Mouse (Mus musculus): ENCODE data around the gene Galntl6. TPM values are rescaled to one million over a fixed set of nuclear protein-coding genes. Genes with fewer than 3 reads are reported as not detected.
"Not testable (repeated sequence)": the region's sequence is repeated elsewhere in the genome, so short reads cannot be mapped to it uniquely, and the experiment has no call there.

Galntl6 gene
- polyA plus RNA-seq, 1 experiment from 2014 or later = 0.36 TPM

DNA sequence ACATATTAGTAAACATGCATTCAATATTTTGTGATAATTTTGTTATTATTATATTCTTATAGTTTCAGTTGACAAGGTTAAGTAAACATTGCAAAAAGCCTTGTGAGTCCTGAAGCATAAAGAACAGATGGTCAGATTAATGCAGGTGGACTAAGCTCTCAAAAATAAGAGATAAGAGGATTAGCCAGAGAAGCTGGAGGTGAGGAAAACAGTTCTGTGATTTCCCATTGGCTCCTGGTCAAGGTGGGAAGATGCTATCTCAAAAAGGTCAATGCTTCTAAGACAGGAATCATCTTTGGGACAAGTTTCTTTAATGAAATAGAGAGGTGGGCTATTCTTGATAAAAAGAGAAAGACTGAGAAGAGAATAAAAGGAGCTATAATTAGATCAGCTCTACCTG, 377.8 kb downstream of the Galntl6 start:
- Histone ChIP-seq H3K9me3 (ENCODE audit: control insufficient read depth, low read length) (no peaks in the 10 kb centered on the region), H3K4me1 (replicated peaks; ENCODE audit: control insufficient read depth, insufficient read depth, low read length) (no peaks in the 10 kb centered on the region), H3K36me3 (ENCODE audit: control insufficient read depth, insufficient read depth, low read length) (no peaks in the 10 kb centered on the region), H3K4me3 (ENCODE audit: low read length) (no peak overlapping the region), H3K27me3 (ENCODE audit: control insufficient read depth, insufficient read depth, low read depth, low read length) (no peaks in the 10 kb centered on the region), H3K9ac (ENCODE audit: low read length) (no peak overlapping the region), H3K4me2 (ENCODE audit: low read depth, low read length) (no peak overlapping the region), H3K27ac (ENCODE audit: low read length) (no peak overlapping the region)
- ATAC-seq (ENCODE audit: low read depth) = no peak

DNA sequence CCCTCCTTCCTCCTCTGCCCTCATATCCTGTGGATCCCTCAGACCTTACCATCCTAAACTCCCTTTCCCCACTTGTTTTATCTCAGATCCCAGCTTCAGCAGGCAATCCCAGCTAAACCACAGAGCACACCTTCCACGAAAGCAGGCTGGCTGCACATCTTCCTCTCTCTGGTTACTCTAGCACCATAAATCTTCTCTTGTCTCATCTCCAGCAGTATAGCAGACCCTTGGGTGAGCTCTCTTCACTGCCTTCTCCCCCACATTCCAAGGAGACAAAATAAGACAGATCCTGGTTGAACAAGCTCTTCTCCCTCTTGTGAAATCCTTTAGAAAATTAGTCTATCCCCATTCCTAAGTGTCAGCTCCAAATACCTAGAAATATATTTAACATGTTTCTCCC, 389.0 kb downstream of the Galntl6 start:
- H3K4me3 ChIP-seq (ENCODE audit: low read length) = no peak overlapping the region
- no peak overlapping the region for H3K4me2 ChIP-seq (ENCODE audit: low read depth, low read length)
- ATAC-seq (ENCODE audit: low read depth) = no peak
- H3K27ac ChIP-seq (ENCODE audit: low read length) = no peak overlapping the region
- H3K4me1 ChIP-seq (replicated peaks; ENCODE audit: control insufficient read depth, insufficient read depth, low read length) = no peaks in the 10 kb centered on the region
- H3K27me3 ChIP-seq (ENCODE audit: control insufficient read depth, insufficient read depth, low read depth, low read length) = no peaks in the 10 kb centered on the region
- H3K36me3 ChIP-seq (ENCODE audit: control insufficient read depth, insufficient read depth, low read length) = no peaks in the 10 kb centered on the region
- 13% methylated on average over 1 of the region's 1 CpGs for WGBS
- no peak overlapping the region for H3K9ac ChIP-seq (ENCODE audit: low read length)
- no peaks in the 10 kb centered on the region for H3K9me3 ChIP-seq (ENCODE audit: control insufficient read depth, low read length)

DNA sequence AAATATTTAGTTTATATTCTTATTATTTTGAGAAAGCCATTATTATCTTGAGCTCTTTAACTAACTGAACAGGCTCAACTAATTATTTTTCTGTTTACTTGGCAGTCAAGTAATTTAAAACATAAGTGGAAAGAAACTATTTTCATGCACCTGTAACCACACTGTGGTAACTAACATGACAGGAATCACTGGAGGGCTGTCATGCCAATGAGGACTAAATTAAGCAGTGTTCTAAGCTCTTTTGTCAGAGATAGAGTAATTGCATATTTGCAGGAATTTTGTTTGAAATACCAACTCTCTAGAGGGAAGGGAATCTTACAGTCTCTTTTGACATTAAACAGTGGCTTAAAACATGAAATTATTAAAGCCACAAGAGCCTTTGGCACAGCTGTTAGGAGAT, 390.5 kb downstream of the Galntl6 start:
- no peak overlapping the region for H3K27ac ChIP-seq (ENCODE audit: low read length)
- H3K9ac ChIP-seq (ENCODE audit: low read length) = no peak overlapping the region
- no peaks in the 10 kb centered on the region for H3K36me3 ChIP-seq (ENCODE audit: control insufficient read depth, insufficient read depth, low read length)
- H3K27me3 ChIP-seq (ENCODE audit: control insufficient read depth, insufficient read depth, low read depth, low read length) = no peaks in the 10 kb centered on the region
- no peaks in the 10 kb centered on the region for H3K9me3 ChIP-seq (ENCODE audit: control insufficient read depth, low read length)
- no peaks in the 10 kb centered on the region for H3K4me1 ChIP-seq (replicated peaks; ENCODE audit: control insufficient read depth, insufficient read depth, low read length)
- ATAC-seq (ENCODE audit: low read depth) = no peak
- H3K4me3 ChIP-seq (ENCODE audit: low read length) = no peak overlapping the region
- H3K4me2 ChIP-seq (ENCODE audit: low read depth, low read length) = no peak overlapping the region

DNA sequence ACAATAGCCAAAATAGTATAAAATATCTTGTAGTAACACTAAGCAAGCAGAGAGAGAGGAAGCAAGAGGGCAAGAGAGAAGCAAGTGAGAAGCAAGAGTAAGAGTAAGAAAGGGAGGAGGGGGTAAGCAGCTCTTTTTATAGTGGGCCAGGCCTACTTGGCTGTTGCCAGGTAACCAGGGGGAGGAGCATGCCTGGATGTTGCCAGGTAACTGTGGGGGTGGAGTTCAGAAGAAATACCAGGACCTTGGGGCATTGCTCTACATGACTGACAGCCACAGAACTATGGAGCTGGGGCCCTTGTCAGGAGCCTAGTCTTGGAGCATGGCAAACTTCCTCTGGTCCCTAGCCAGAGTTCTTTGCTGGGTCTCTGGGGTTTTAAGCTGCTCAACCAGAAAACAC, 401.9 kb downstream of the Galntl6 start:
- no peaks in the 10 kb centered on the region for H3K4me1 ChIP-seq (replicated peaks; ENCODE audit: control insufficient read depth, insufficient read depth, low read length)
- no peak overlapping the region for H3K27ac ChIP-seq (ENCODE audit: low read length)
- no peak overlapping the region for H3K9ac ChIP-seq (ENCODE audit: low read length)
- H3K27me3 ChIP-seq (ENCODE audit: control insufficient read depth, insufficient read depth, low read depth, low read length) = no peaks in the 10 kb centered on the region
- no peaks in the 10 kb centered on the region for H3K36me3 ChIP-seq (ENCODE audit: control insufficient read depth, insufficient read depth, low read length)
- H3K9me3 ChIP-seq (ENCODE audit: control insufficient read depth, low read length) = no peaks in the 10 kb centered on the region
- no peak overlapping the region for H3K4me2 ChIP-seq (ENCODE audit: low read depth, low read length)
- no peak for ATAC-seq (ENCODE audit: low read depth)
- no peak overlapping the region for H3K4me3 ChIP-seq (ENCODE audit: low read length)

DNA sequence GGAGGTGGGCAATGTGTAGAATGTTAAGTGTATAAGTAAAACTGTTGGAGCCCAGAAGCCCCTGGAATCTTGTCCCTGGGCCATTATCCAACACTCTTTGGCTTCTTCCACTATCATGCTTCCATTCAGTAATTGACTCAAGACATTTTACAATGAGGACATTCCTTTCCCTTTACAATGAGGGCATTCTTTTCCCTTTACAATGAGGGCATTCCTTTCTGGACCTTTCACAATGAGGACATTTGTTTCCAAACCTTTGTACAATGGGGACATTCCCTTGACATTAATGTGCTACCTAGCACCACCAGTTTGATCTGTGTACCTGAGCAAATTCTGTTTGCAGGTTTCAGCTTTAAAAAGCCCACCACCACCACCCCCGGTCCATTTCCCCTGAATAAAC, 403.4 kb downstream of the Galntl6 start:
- Histone ChIP-seq H3K4me3 (ENCODE audit: low read length) (no peak overlapping the region), H3K9me3 (ENCODE audit: control insufficient read depth, low read length) (no peaks in the 10 kb centered on the region), H3K4me2 (ENCODE audit: low read depth, low read length) (no peak overlapping the region), H3K27ac (ENCODE audit: low read length) (no peak overlapping the region), H3K27me3 (ENCODE audit: control insufficient read depth, insufficient read depth, low read depth, low read length) (no peaks in the 10 kb centered on the region), H3K36me3 (ENCODE audit: control insufficient read depth, insufficient read depth, low read length) (no peaks in the 10 kb centered on the region), H3K4me1 (replicated peaks; ENCODE audit: control insufficient read depth, insufficient read depth, low read length) (no peaks in the 10 kb centered on the region), H3K9ac (ENCODE audit: low read length) (no peak overlapping the region)
- no peak for ATAC-seq (ENCODE audit: low read depth)
- WGBS = 56% methylated on average over 1 of the region's 1 CpGs

DNA sequence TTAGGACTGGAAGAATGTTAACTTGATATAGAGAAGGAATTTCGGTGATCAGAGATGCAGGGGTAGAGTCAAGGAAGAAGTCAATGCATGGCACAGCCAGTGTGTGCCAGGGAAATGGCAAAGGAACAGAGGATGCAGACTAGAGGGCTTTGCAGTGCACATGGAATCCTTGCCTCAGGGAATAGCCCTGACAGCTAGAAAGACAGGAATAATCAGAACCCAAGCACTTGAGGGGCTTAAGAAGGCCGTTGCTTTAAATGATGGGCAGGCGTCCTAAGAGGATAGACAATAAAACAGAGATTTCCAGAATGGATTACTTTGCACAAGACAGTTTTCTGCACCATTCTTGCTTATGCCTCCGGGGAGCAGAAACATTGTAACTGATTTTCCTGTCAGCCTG, 425.3 kb downstream of the Galntl6 start:
- 73% methylated on average over 4 of the region's 4 CpGs for WGBS
- no peaks in the 10 kb centered on the region for H3K9me3 ChIP-seq (ENCODE audit: control insufficient read depth, low read length)
- no peaks in the 10 kb centered on the region for H3K27me3 ChIP-seq (ENCODE audit: control insufficient read depth, insufficient read depth, low read depth, low read length)
- H3K4me2 ChIP-seq (ENCODE audit: low read depth, low read length) = no peak overlapping the region
- H3K9ac ChIP-seq (ENCODE audit: low read length) = no peak overlapping the region
- ATAC-seq (ENCODE audit: low read depth) = no peak
- no peak overlapping the region for H3K4me3 ChIP-seq (ENCODE audit: low read length)
- H3K36me3 ChIP-seq (ENCODE audit: control insufficient read depth, insufficient read depth, low read length) = no peaks in the 10 kb centered on the region
- H3K27ac ChIP-seq (ENCODE audit: low read length) = no peak overlapping the region
- H3K4me1 ChIP-seq (replicated peaks; ENCODE audit: control insufficient read depth, insufficient read depth, low read length) = no peaks in the 10 kb centered on the region

DNA sequence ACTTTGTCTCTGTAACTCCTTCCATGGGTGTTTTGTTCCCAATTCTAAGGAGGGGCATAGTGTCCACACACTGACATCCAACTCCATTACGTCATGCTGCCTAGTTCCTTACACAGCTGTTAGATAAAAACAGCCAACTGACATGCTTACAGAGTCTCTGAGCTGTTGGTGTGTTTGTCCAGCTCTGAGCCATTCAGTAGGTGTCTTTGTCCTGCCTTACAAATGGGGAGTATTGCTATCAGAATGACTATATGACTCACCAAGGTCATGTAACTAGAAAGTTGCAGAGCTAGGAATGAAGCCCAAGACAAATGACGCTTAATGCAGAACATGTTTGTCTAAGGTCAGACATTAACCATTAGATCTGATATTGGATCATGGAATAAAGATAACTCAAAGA, 449.1 kb downstream of the Galntl6 start:
- 76% methylated on average over 2 of the region's 2 CpGs for WGBS
- not testable (repeated sequence) for H3K4me2 ChIP-seq (ENCODE audit: low read depth, low read length); ATAC-seq (ENCODE audit: low read depth); H3K4me3 ChIP-seq (ENCODE audit: low read length); H3K4me1 ChIP-seq (replicated peaks; ENCODE audit: control insufficient read depth, insufficient read depth, low read length); H3K27me3 ChIP-seq (ENCODE audit: control insufficient read depth, insufficient read depth, low read depth, low read length); H3K27ac ChIP-seq (ENCODE audit: low read length); H3K9me3 ChIP-seq (ENCODE audit: control insufficient read depth, low read length); H3K36me3 ChIP-seq (ENCODE audit: control insufficient read depth, insufficient read depth, low read length); H3K9ac ChIP-seq (ENCODE audit: low read length)

DNA sequence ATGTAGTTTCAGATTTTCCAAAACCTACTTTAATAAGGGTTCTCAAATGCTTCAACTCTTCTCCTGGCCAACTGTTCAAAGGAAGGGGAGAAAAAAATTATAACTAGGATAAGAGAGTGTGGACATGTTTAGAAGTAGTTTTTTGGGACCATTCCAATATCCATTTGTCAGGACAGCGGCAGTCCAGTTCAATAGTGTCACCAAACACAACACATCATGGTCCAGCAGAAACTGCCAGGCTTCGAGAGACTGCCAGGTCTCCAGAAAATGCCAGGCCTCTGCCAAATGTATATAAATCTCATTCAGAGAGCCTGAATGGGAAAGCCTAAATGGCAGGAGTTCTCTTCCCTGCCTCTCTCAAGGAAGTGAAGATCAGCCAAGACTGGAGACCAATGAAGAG, 469.7 kb downstream of the Galntl6 start:
- Histone ChIP-seq H3K27me3 (ENCODE audit: control insufficient read depth, insufficient read depth, low read depth, low read length) (no peaks in the 10 kb centered on the region), H3K36me3 (ENCODE audit: control insufficient read depth, insufficient read depth, low read length) (no peaks in the 10 kb centered on the region), H3K9me3 (ENCODE audit: control insufficient read depth, low read length) (no peaks in the 10 kb centered on the region), H3K27ac (ENCODE audit: low read length) (no peak overlapping the region), H3K9ac (ENCODE audit: low read length) (no peak overlapping the region), H3K4me1 (replicated peaks; ENCODE audit: control insufficient read depth, insufficient read depth, low read length) (no peaks in the 10 kb centered on the region), H3K4me3 (ENCODE audit: low read length) (no peak overlapping the region), H3K4me2 (ENCODE audit: low read depth, low read length) (no peak overlapping the region)
- ATAC-seq (ENCODE audit: low read depth) = no peak
- WGBS = 44% methylated on average over 2 of the region's 2 CpGs

DNA sequence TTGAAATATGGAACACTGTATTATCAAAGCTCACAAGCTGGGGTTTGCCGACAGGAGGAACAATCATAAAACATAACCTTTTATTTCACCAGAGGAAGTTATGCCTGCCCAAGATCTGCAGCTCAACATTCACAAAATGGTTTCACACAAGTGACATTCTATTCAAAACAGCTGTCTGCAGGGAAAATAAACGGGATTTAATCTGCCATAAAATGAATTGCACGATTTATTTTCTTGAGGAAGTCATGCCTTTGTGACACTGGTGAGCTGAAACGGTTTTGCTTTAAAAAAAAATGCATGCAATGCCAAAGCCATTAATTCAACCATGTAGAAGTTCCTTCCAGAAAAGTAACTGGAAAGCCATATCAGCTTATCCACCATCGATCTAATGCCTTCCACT, 494.0 kb downstream of the Galntl6 start:
- H3K4me2 ChIP-seq (ENCODE audit: low read depth, low read length) = no peak overlapping the region
- H3K4me1 ChIP-seq (replicated peaks; ENCODE audit: control insufficient read depth, insufficient read depth, low read length) = no peaks in the 10 kb centered on the region
- no peaks in the 10 kb centered on the region for H3K27me3 ChIP-seq (ENCODE audit: control insufficient read depth, insufficient read depth, low read depth, low read length)
- no peak for ATAC-seq (ENCODE audit: low read depth)
- H3K9me3 ChIP-seq (ENCODE audit: control insufficient read depth, low read length) = no peaks in the 10 kb centered on the region
- 35% methylated on average over 5 of the region's 5 CpGs for WGBS
- H3K27ac ChIP-seq (ENCODE audit: low read length) = no peak overlapping the region
- H3K9ac ChIP-seq (ENCODE audit: low read length) = no peak overlapping the region
- no peaks in the 10 kb centered on the region for H3K36me3 ChIP-seq (ENCODE audit: control insufficient read depth, insufficient read depth, low read length)
- H3K4me3 ChIP-seq (ENCODE audit: low read length) = no peak overlapping the region

DNA sequence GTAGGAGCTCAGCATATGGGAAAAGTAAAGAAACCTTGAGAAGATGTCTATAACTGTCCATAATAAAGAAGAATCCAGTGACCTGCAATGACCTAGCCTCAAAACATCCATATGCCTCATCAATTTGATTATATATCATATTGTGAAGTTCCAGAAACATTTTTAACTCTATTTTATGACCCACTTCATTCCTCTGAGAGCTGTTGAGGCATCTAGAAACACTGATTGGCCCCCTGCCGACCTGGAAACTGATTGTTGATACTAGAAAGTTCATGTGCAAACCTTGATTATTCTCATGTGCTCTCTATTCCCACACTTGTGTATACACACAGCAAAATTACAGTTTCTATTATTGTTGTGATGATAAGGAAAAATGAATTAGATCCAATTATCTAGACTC, 494.9 kb downstream of the Galntl6 start:
- H3K4me1 ChIP-seq (replicated peaks; ENCODE audit: control insufficient read depth, insufficient read depth, low read length) = no peaks in the 10 kb centered on the region
- ATAC-seq (ENCODE audit: low read depth) = no peak
- H3K9me3 ChIP-seq (ENCODE audit: control insufficient read depth, low read length) = no peaks in the 10 kb centered on the region
- H3K4me2 ChIP-seq (ENCODE audit: low read depth, low read length) = no peak overlapping the region
- no peaks in the 10 kb centered on the region for H3K36me3 ChIP-seq (ENCODE audit: control insufficient read depth, insufficient read depth, low read length)
- 48% methylated on average over 1 of the region's 1 CpGs for WGBS
- H3K4me3 ChIP-seq (ENCODE audit: low read length) = no peak overlapping the region
- no peak overlapping the region for H3K9ac ChIP-seq (ENCODE audit: low read length)
- H3K27me3 ChIP-seq (ENCODE audit: control insufficient read depth, insufficient read depth, low read depth, low read length) = no peaks in the 10 kb centered on the region
- no peak overlapping the region for H3K27ac ChIP-seq (ENCODE audit: low read length)

Measured in lung, embryonic 16.5 days (tissue).